In the genomic region with DNA sequence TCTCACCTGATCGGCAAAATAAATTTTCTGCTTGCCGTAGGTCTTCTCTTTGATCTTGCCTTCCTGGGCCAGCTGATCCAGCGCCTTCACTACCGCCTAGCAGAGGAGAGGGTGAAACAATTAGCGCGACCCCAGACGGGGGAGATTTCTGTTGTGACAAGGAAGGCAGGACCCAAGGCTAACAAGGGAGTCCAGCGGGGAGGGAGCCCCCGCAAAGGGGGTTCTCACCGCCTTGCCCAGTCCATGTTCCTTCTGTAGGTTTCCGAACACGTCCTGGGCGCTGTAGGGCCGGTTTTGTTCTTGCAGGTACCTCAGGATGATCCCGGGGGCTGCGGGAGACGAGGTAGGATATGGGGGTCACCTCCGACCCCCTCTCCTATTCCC, we compare ENCODE assay signal across 8 mouse cellular contexts. TPM values are rescaled to one million over a fixed set of nuclear protein-coding genes. Genes with fewer than 3 reads are reported as not detected.
DNase-seq lines count a peak whose midpoint lies in the region; ATAC-seq and TF ChIP-seq lines count a peak whose summit lies in the region.

No protein-coding gene starts in this region.

- ATAC-seq in liver, embryonic 14.5 days (ENCODE audit: insufficient read depth): no peak; the same call in 1 of the 2 replicates
- ATAC-seq in inflammation-experienced regulatory T-cells, adult 6 months: no peak

- no peaks in the 10 kb centered on the region for H3K4me1 ChIP-seq in cerebellum, adult 2 months (ENCODE audit: control insufficient read depth, insufficient read depth, low read length)
- no peaks in the 10 kb centered on the region; the same call in none of the 2 replicates for H3K4me1 ChIP-seq in testis, adult 2 months (ENCODE audit: control insufficient read depth, insufficient read depth, low read length)
- peaks cover 1 to 5% of the 10 kb centered on the region in 2 experiments; a peak in 1 of 4 replicates for H3K4me1 ChIP-seq in liver, embryonic 14.5 days (replicated peaks; ENCODE audit: control insufficient read depth in 2 of 2, insufficient read depth in 2 of 2, low read length in 1 of 2)

- H3K4me3 ChIP-seq in cerebellum, adult 2 months (replicated peaks; ENCODE audit: insufficient read depth, low read depth, low read length): peak overlapping the region; percentile 56
- H3K4me3 ChIP-seq in testis, adult 2 months (ENCODE audit: control insufficient read depth, low read depth, low read length): peak overlapping the region; percentile 97
- H3K4me3 ChIP-seq in liver, embryonic 14.5 days (ENCODE audit: insufficient read depth in 1 of 2, low read depth in 2 of 2, low read length in 2 of 2): peak overlapping the region; percentile 80 to 96

- H3K36me3 ChIP-seq in testis, adult 2 months (ENCODE audit: control insufficient read depth, insufficient read depth, low read length): peaks cover 9% of the 10 kb centered on the region
- peaks cover 48% of the 10 kb centered on the region for H3K36me3 ChIP-seq in liver, embryonic 14.5 days (replicated peaks; ENCODE audit: control insufficient read depth, insufficient read depth, low read depth)

- TF ChIP-seq POLR2A in cerebellum, adult 2 months (IDR thresholded peaks at IDR 0.05; ENCODE audit: borderline replicate concordance, insufficient read depth, low read length): no peak
- no peak for TF ChIP-seq POLR2A in testis, adult 2 months (IDR thresholded peaks at IDR 0.05; ENCODE audit: control insufficient read depth, low read depth, low read length)

- peak overlapping the region; percentile 69 for H3K9ac ChIP-seq in liver, embryonic 14.5 days (replicated peaks)

- TF ChIP-seq CTCF in cerebellum, adult 2 months (IDR thresholded peaks at IDR 0.05; ENCODE audit: borderline replicate concordance, insufficient read depth, low read depth, low read length): no peak
- no peak for TF ChIP-seq CTCF in testis, adult 2 months (IDR thresholded peaks at IDR 0.05; ENCODE audit: control insufficient read depth, insufficient read depth, insufficient replicate concordance, low read depth, low read length)
- TF ChIP-seq CTCF in liver, embryonic 14.5 days (IDR thresholded peaks at IDR 0.05; ENCODE audit: low read depth): no peak

- DNase-seq in cerebellum, adult 2 months: no peak
- DNase-seq in cerebellum, adult 9-11 months: no peak
- DNase-seq in testis, postnatal 10 days (ENCODE audit: low spot score): no peak
- DNase-seq in liver, embryonic 14.5 days (ENCODE audit: low read depth in 3 of 3, low spot score in 3 of 3): no peak
- DNase-seq in right cerebral cortex, postnatal 14 days: no peak
- DNase-seq in urinary bladder, postnatal 4 days (ENCODE audit: low spot score in 2 of 2): no peak

- no peak overlapping the region for H3K27ac ChIP-seq in cerebellum, adult 2 months (ENCODE audit: insufficient read depth, low read length)
- peak overlapping the region; percentile 69 for H3K27ac ChIP-seq in testis, adult 2 months (ENCODE audit: control insufficient read depth, insufficient read depth, low read depth, low read length)
- H3K27ac ChIP-seq in liver, embryonic 14.5 days: peak overlapping the region; percentile 11; the same call in 1 of the 2 replicates

- WGBS in cerebellum, adult 2 months: under 1% methylated on average over 18 of the region's 18 CpGs
- 0% methylated on average over 18 of the region's 18 CpGs for WGBS in liver, embryonic 14.5 days (ENCODE audit: insufficient replicate concordance)

- no peak for TF ChIP-seq EP300 in liver, embryonic 14.5 days (IDR thresholded peaks at IDR 0.05; ENCODE audit: low read depth)

- no peaks in the 10 kb centered on the region for H3K9me3 ChIP-seq in liver, embryonic 14.5 days (ENCODE audit: control insufficient read depth, low read length)

- no peaks in the 10 kb centered on the region for H3K27me3 ChIP-seq in cerebellum, adult 2 months (ENCODE audit: control insufficient read depth, insufficient read depth, low read length)
- H3K27me3 ChIP-seq in testis, adult 2 months (ENCODE audit: control insufficient read depth, insufficient read depth, low read length): no peaks in the 10 kb centered on the region
- no peaks in the 10 kb centered on the region for H3K27me3 ChIP-seq in liver, embryonic 14.5 days (ENCODE audit: control insufficient read depth, insufficient read depth, low read length)

- peak overlapping the region; percentile 88 for H3K4me2 ChIP-seq in liver, embryonic 14.5 days (ENCODE audit: low read depth)

RNA-seq across cellular contexts. Expression of a gene that starts 0.3 kb away (rescaled TPM):
- polyA plus RNA-seq in cerebellum, adult 2 months (2012; rRNA removed): 4.7 and 5.3 TPM in 2 replicates
- polyA plus RNA-seq in testis, adult 2 months (2012; rRNA removed): 77.6 and 77.9 TPM in 2 replicates
- 7.3 and 16.8 TPM in 2 replicates for polyA plus RNA-seq in liver, embryonic 14.5 days (2012; rRNA removed)
- 21.6 and 22.0 TPM in 2 replicates for polyA plus RNA-seq in liver, embryonic 14.5 days (2014; fragmentation: Nextera tagmentation; extraction: Ambion mirVana)
- polyA plus RNA-seq in inflammation-experienced regulatory T-cells, adult 6 months (2017; shearing (Covaris generic)): 10 to 100 TPM in 1 of 3 experiments, 1 to 10 TPM in 2; 7.7 to 19.7 (median 10.0) TPM

RNA-seq across cellular contexts. Expression of a gene that starts 7.8 kb away (rescaled TPM):
- polyA plus RNA-seq in cerebellum, adult 2 months (2012; rRNA removed): 54.9 and 55.8 TPM in 2 replicates
- 6.4 and 6.7 TPM in 2 replicates for polyA plus RNA-seq in testis, adult 2 months (2012; rRNA removed)
- polyA plus RNA-seq in liver, embryonic 14.5 days (2012; rRNA removed): 16.8 and 18.6 TPM in 2 replicates
- polyA plus RNA-seq in liver, embryonic 14.5 days (2014; fragmentation: Nextera tagmentation; extraction: Ambion mirVana): 21.9 and 26.8 TPM in 2 replicates
- 10 to 100 TPM; 61.9 to 74.3 (median 66.5) TPM for polyA plus RNA-seq in inflammation-experienced regulatory T-cells, adult 6 months (2017; shearing (Covaris generic))

RNA-seq across cellular contexts. Expression of a gene that starts 12.6 kb away (rescaled TPM):
- 34.1 and 36.7 TPM in 2 replicates for polyA plus RNA-seq in cerebellum, adult 2 months (2012; rRNA removed)
- polyA plus RNA-seq in testis, adult 2 months (2012; rRNA removed): 21.0 and 21.7 TPM in 2 replicates
- polyA plus RNA-seq in liver, embryonic 14.5 days (2012; rRNA removed): 16.2 and 16.7 TPM in 2 replicates
- polyA plus RNA-seq in liver, embryonic 14.5 days (2014; fragmentation: Nextera tagmentation; extraction: Ambion mirVana): 17.7 and 19.9 TPM in 2 replicates
- polyA plus RNA-seq in inflammation-experienced regulatory T-cells, adult 6 months (2017; shearing (Covaris generic)): 10 to 100 TPM; 16.5 to 21.0 (median 18.2) TPM

RNA-seq across cellular contexts. Expression of a gene that starts 16.7 kb away (rescaled TPM):
- 0.84 and 0.93 TPM in 2 replicates for polyA plus RNA-seq in cerebellum, adult 2 months (2012; rRNA removed)
- 0.66 and 0.88 TPM in 2 replicates for polyA plus RNA-seq in testis, adult 2 months (2012; rRNA removed)
- 0.13 and 0.19 TPM in 2 replicates for polyA plus RNA-seq in liver, embryonic 14.5 days (2012; rRNA removed)
- 0.08 and 0.34 TPM in 2 replicates for polyA plus RNA-seq in liver, embryonic 14.5 days (2014; fragmentation: Nextera tagmentation; extraction: Ambion mirVana)
- polyA plus RNA-seq in inflammation-experienced regulatory T-cells, adult 6 months (2017; shearing (Covaris generic)): under 1 TPM in 1 of 3 experiments, not detected in 2; 0.26 TPM

RNA-seq across cellular contexts. Expression of a gene that starts 24.8 kb away (rescaled TPM):
- polyA plus RNA-seq in cerebellum, adult 2 months (2012; rRNA removed): 87.3 and 90.1 TPM in 2 replicates
- 51.5 and 53.8 TPM in 2 replicates for polyA plus RNA-seq in testis, adult 2 months (2012; rRNA removed)
- polyA plus RNA-seq in liver, embryonic 14.5 days (2012; rRNA removed): 19.3 and 20.4 TPM in 2 replicates
- polyA plus RNA-seq in liver, embryonic 14.5 days (2014; fragmentation: Nextera tagmentation; extraction: Ambion mirVana): 5.3 and 6.7 TPM in 2 replicates
- 10 to 100 TPM; 15.1 to 26.8 (median 21.4) TPM for polyA plus RNA-seq in inflammation-experienced regulatory T-cells, adult 6 months (2017; shearing (Covaris generic))
